Mouse (Mus musculus) brain, embryonic 18.5 days (tissue): ENCODE data around the gene Vmn1r19.
"Not testable (repeated sequence)": the region's sequence is repeated elsewhere in the genome, so short reads cannot be mapped to it uniquely, and the experiment has no call there.

Experiments
- DNase-seq: peaks from one replicate; pipeline ENCODE4 v3.0.0-alpha.2; 2012; ENCODE audit warnings: low read depth, low spot score

The Vmn1r19 gene

GRCm38 (mm10) chr6:57403480-57403879 lies at the start of gene Vmn1r19:
Gene Vmn1r19 (plus strand): TSS chr6:57403780.
- DNase-seq: not testable (repeated sequence)

- DNase-seq: no peak
Observed at GRCm38 (mm10) chr6:57356864-57357263, 46.7 kb upstream of the Vmn1r19 start.

- no peak for DNase-seq
Observed at GRCm38 (mm10) chr6:57363627-57364026, 40.0 kb upstream of the Vmn1r19 start, which contains the start of gene Vmn1r17. Gene Vmn1r17 (minus strand): TSS chr6:57363727.

- not testable (repeated sequence) for DNase-seq
Observed at GRCm38 (mm10) chr6:57365866-57366265, 37.7 kb upstream of the Vmn1r19 start.

- DNase-seq: no peak
Observed at GRCm38 (mm10) chr6:57367496-57367895, 36.1 kb upstream of the Vmn1r19 start.

GRCm38 (mm10) chr6:57395683-57396082 lies 7.9 kb upstream of the Vmn1r19 start, which contains the start of gene Vmn1r18:
Gene Vmn1r18 (minus strand): TSS chr6:57395783.
- no peak for DNase-seq

- DNase-seq: no peak
Observed at GRCm38 (mm10) chr6:57428630-57429029, 25.1 kb downstream of the Vmn1r19 start, which contains the start of gene Vmn1r20. Gene Vmn1r20 (plus strand): TSS chr6:57428930.

GRCm38 (mm10) chr6:57431196-57431595 lies 27.6 kb downstream of the Vmn1r19 start:
- no peak for DNase-seq
